Mouse (Mus musculus) T-helper 17 cell (primary cell): Measurements from ENCODE around the gene Copb2.

Experiments
- in situ Hi-C, 2 experiments: fragments of 300-600 bp; cut with MboI, MseI; formaldehyde crosslinking; loops; 1 replicate in 1 of 2; 2 replicates in 1 of 2; pipeline ENCODE4 v1.15.1; 2025; ENCODE audit warnings: high pct_unique_total_duplicates in 2 of 2

The Copb2 gene

DNA sequence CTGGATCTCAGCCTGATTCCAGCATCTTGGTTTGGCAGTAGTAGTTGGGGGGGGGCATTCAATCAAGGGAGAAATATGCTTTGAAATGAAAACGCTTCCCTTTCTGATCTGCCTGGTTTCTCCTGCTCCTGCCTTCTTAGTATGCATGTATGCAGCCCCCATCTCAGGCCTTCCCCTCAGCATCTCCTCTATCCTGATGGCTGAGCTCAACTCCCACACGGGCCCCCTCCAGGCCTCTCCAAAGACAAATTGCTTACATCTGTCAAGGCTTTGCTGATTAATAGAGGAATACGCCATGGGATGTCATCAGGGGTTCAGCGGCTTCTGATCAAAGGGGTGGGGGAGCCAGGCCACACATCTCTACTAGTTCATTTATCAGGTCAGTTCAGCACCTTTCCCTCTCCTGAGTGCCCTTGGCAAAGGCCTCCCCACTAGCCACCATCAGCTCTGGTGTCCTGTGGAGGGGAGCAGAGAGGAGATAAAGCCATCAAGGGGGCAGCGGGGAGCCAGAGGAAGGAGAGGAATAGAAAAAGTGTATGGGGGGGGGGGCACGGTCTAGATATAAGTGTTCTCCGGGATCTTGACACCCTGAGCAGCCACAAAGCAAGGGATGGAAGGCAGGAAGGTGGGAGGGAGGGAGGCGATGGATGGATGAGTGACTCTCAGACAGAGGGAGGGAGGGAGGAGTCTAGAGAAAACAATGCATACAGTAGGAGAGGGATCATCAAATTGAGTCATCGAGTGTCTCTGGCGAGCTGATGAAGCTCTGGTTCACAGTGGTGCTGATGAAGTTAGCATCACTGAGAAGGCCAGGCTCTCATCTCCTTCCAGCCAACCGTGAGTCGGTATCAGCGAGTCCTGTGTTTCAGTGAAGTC is 70.0 kb downstream of the Copb2 start:
- in situ Hi-C loops = loop anchor here in 1 of 2 experiments (10.0 to 25.0 kb wide), 3 partner anchors 61 to 804 kb away; partner anchors contain the start of gene Mras
